Mouse (Mus musculus): ENCODE measurements around the gene Exog.

Gene Exog

DNA sequence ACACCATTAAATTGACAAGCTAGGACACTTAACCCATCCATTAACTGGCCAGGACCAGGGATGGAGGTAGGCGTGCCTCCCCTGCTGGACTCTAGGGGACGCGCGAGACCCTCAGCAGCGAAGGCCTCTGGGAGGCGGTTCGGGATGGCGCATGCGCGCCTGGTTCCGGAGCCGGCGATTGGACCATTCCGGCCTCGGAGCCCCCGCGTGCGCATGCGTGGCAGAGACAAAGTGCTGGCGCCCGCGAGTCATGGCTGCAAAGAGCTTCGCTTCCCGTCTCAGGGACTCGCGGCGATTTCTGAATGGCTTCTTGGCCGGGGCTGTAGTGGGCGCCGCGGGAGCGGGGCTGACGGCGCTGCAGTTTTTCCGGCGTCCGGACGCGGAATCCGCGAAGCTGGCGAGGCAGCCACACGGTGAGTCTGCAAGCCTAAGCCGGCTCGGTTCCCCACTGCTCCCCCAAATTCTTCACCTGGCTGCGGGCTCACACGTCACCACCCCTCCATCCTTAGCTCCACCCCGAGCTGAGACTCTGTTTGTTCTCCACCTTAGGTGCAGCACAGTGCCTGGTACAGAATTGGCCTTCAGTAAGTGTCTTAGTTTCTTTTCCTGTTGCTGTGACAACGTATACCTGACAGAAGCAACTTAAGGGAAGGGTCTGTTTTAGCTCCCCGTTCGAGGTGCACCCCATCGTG is at the start of gene Exog:
Exog (plus strand) TSS at position 206 of the 692 bp plus-strand sequence.
- peak; percentile 96 for DNase-seq (ENCODE audit: low read depth, low spot score)
- Histone ChIP-seq H3K27me3 (ENCODE audit: control insufficient read depth, insufficient read depth, low read length, poor library complexity, severe bottlenecking) (no peaks in the 10 kb centered on the region), H3K36me3 (ENCODE audit: control insufficient read depth, insufficient read depth, low read length, poor library complexity, severe bottlenecking) (peaks cover 4% of the 10 kb centered on the region; the same call in 1 of the 2 replicates)

DNA sequence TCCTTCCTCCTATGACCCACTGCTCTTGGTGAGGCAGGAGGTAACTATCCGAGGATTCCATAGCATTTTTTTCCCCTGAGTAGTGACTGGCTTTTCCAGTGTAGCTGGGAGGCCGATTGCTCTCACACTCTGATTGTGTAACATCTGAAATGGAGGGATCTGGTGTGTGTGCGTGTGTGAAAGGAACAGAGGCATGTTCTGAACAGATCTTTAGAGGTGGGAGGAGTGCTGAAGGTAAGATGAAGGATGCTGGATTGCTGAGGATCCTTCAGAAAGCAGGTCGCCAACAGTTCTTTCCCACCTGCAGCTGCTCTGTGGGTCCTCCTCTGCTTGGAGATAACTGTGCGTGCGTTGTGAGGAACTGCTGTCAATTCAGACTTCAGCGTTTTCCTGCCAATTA is 43.4 kb upstream of the Exog start:
- no peaks in the 10 kb centered on the region for H3K27me3 ChIP-seq (ENCODE audit: control insufficient read depth, insufficient read depth, low read length, poor library complexity, severe bottlenecking)
- no peaks in the 10 kb centered on the region for H3K36me3 ChIP-seq (ENCODE audit: control insufficient read depth, insufficient read depth, low read length, poor library complexity, severe bottlenecking)
- DNase-seq (ENCODE audit: low read depth, low spot score) = no peak

- Histone ChIP-seq H3K36me3 (ENCODE audit: control insufficient read depth, insufficient read depth, low read length, poor library complexity, severe bottlenecking) (no peaks in the 10 kb centered on the region), H3K27me3 (ENCODE audit: control insufficient read depth, insufficient read depth, low read length, poor library complexity, severe bottlenecking) (no peaks in the 10 kb centered on the region)
- DNase-seq (ENCODE audit: low read depth, low spot score) = peak; percentile 56
These were observed 42.9 kb upstream of the Exog start, which contains the start of gene Acvr2b for GRCm38 (mm10) chr9:119401801-119402214. TSS of gene Acvr2b (plus strand) at chr9:119402118.

GRCm38 (mm10) chr9:119402253-119403235 is 42.2 kb upstream of the Exog start:
- Histone ChIP-seq H3K36me3 (ENCODE audit: control insufficient read depth, insufficient read depth, low read length, poor library complexity, severe bottlenecking) (no peaks in the 10 kb centered on the region), H3K27me3 (ENCODE audit: control insufficient read depth, insufficient read depth, low read length, poor library complexity, severe bottlenecking) (no peaks in the 10 kb centered on the region)
- peak; percentile 5 for DNase-seq (ENCODE audit: low read depth, low spot score)

DNA sequence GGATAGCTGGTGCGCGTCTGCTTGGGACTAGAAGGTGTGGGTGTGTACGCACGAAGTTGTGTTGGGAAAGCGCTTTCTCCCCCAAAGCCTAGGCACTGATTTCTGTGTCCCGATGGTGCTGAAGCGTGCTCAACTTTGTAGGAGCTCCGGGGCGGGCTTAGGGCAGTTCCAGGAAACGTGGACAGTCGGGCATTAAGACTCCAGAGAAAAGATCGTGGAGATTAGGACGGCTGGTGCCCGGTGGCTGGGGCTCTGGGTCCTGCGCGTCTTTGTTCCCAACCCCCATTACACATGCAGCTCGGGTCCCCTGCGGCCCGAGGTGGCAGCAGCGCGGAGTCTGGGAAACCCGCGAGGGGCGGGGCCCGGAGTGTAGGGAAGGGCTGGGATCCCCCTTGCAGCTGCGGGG is 41.5 kb upstream of the Exog start:
- no peaks in the 10 kb centered on the region for H3K36me3 ChIP-seq (ENCODE audit: control insufficient read depth, insufficient read depth, low read length, poor library complexity, severe bottlenecking)
- no peaks in the 10 kb centered on the region for H3K27me3 ChIP-seq (ENCODE audit: control insufficient read depth, insufficient read depth, low read length, poor library complexity, severe bottlenecking)
- DNase-seq (ENCODE audit: low read depth, low spot score) = no peak

DNA sequence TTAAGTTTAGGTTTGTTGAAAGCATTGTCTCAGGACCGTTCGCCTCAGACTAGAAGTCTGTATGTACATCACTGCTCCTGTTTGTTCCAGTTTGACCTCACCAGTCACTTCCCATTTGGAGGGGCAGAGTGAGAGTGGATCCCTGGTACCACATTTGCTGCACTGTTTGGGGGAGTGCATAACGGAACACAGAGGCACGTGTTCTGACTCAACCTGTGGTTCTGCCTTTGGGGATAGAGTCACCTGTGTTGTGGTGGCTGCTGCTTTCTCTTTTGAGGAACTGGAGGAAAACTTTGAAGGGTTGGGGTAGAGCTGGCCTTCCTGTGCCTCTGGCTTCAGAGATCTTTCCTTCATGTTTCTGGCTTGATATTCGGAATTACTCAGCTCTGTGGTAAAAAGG is 40.7 kb upstream of the Exog start:
- Histone ChIP-seq H3K27me3 (ENCODE audit: control insufficient read depth, insufficient read depth, low read length, poor library complexity, severe bottlenecking) (no peaks in the 10 kb centered on the region), H3K36me3 (ENCODE audit: control insufficient read depth, insufficient read depth, low read length, poor library complexity, severe bottlenecking) (no peaks in the 10 kb centered on the region)
- DNase-seq (ENCODE audit: low read depth, low spot score) = peak; percentile 11

- H3K27me3 ChIP-seq (ENCODE audit: control insufficient read depth, insufficient read depth, low read length, poor library complexity, severe bottlenecking) = no peaks in the 10 kb centered on the region
- no peak for DNase-seq (ENCODE audit: low read depth, low spot score)
- no peaks in the 10 kb centered on the region for H3K36me3 ChIP-seq (ENCODE audit: control insufficient read depth, insufficient read depth, low read length, poor library complexity, severe bottlenecking)
These were observed 36.9 kb upstream of the Exog start for GRCm38 (mm10) chr9:119407884-119408283.

- Histone ChIP-seq H3K27me3 (ENCODE audit: control insufficient read depth, insufficient read depth, low read length, poor library complexity, severe bottlenecking) (no peaks in the 10 kb centered on the region), H3K36me3 (ENCODE audit: control insufficient read depth, insufficient read depth, low read length, poor library complexity, severe bottlenecking) (no peaks in the 10 kb centered on the region)
- DNase-seq (ENCODE audit: low read depth, low spot score) = no peak
These were observed 35.7 kb upstream of the Exog start for GRCm38 (mm10) chr9:119408898-119409664.

DNA sequence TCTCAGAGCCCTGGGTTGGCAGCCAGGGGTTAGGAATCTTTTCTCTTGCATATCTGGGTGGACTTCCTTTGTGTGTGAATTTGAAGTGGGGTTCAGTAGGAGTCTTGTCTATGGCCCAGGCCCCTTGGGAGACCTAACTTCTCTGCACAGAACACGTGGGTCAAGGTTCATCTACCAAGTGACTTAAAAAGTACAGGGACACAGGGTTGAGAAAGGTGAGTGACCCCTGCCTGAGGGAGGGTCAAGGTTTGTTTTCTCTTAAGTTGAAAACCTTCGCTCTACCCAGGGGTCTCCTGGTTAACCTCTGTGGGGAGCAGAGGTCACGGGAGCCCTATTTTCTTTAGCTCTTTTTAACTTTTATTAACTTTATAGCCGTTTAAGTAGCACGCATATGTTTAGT is 34.9 kb upstream of the Exog start:
- DNase-seq (ENCODE audit: low read depth, low spot score) = no peak
- Histone ChIP-seq H3K36me3 (ENCODE audit: control insufficient read depth, insufficient read depth, low read length, poor library complexity, severe bottlenecking) (no peaks in the 10 kb centered on the region), H3K27me3 (ENCODE audit: control insufficient read depth, insufficient read depth, low read length, poor library complexity, severe bottlenecking) (no peaks in the 10 kb centered on the region)

DNA sequence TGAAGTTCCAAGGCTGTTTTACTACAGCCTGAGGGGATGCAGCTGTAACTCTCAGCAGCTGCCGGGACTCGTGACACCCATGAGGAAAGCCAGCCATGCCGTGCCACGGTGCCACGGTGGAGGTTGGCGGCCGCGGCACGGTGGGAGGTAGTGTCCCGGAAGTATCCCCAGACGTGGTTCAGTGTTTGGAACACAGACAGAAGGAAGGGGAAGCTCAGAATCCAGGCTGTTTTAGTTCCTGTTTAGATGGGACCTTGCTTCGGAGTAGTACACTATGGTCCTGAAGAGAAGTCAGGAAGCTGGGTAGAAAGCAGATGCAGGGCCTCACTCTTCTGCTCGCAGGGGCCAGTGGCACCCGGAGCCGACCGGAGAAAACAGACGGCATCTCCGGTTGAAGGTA is 26.7 kb upstream of the Exog start:
- Histone ChIP-seq H3K36me3 (ENCODE audit: control insufficient read depth, insufficient read depth, low read length, poor library complexity, severe bottlenecking) (no peaks in the 10 kb centered on the region), H3K27me3 (ENCODE audit: control insufficient read depth, insufficient read depth, low read length, poor library complexity, severe bottlenecking) (no peaks in the 10 kb centered on the region)
- DNase-seq (ENCODE audit: low read depth, low spot score) = no peak

DNA sequence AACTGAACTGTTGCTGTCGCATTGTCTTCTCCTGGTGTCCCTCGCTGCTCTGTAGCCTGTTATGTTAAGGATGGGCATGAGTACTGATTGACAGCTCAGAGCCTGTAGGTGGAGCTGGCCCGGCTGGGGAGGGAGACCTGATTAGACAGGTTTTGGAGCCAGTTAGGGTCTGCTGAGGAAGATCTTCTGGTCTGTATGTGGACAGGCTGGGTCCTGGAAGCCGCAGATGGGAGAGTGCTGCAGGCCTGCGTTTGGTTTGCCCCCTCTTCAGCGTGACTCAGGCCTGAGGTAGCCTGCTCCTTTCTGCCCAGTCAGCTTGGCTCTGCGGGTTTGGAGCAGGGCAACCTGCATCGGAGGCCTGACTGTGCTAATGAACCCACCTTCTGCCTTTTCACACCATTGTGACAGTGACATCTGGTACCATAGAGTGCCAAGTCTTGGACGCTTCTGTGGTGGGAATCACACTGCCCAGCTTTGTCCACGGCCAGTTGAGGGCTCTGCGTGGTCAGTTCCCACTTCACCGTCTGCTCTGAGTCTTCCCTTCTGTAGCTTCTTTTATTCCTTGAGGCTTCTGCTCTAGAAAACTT is 24.8 kb upstream of the Exog start:
- Histone ChIP-seq H3K27me3 (ENCODE audit: control insufficient read depth, insufficient read depth, low read length, poor library complexity, severe bottlenecking) (no peaks in the 10 kb centered on the region), H3K36me3 (ENCODE audit: control insufficient read depth, insufficient read depth, low read length, poor library complexity, severe bottlenecking) (no peaks in the 10 kb centered on the region)
- DNase-seq (ENCODE audit: low read depth, low spot score) = no peak

DNA sequence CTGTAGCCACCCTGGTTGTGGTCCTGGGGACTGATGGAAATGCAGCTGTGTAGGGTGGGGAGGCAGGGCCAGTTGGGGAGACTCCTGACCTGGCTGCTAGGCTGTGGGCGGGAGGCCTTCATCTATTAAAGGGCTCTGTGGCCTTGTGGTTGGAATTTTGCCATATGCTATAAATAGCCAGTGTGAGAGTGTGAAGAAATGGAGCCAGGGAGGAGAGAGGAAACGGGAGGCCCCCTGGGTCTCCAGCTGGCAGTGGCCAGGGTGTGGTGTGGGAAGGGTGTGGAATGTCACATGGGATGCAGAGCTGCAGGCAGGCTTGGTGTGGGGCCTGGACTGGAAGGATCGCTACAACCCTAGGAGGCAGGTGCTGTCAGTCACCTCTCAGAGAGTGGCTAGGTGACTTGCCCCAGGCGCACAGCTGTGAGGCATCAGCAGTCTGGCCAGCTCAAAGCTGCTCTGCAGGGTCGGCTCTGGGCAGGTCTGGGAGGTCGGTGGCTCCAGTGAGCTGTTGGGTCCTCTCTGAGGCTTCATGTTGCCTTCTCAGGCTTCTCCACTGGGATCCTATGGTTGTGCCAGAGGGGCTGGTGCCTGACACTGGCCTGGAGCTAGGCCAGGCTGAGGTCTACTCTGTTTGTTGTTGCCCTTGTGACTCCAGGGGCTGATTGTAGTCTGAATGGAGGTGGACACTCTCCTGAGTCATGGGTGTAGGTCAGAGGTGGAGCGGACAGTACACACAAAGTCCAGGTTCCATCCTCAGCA is 19.3 kb upstream of the Exog start:
- Histone ChIP-seq H3K36me3 (ENCODE audit: control insufficient read depth, insufficient read depth, low read length, poor library complexity, severe bottlenecking) (no peaks in the 10 kb centered on the region), H3K27me3 (ENCODE audit: control insufficient read depth, insufficient read depth, low read length, poor library complexity, severe bottlenecking) (no peaks in the 10 kb centered on the region)
- DNase-seq (ENCODE audit: low read depth, low spot score) = no peak

DNA sequence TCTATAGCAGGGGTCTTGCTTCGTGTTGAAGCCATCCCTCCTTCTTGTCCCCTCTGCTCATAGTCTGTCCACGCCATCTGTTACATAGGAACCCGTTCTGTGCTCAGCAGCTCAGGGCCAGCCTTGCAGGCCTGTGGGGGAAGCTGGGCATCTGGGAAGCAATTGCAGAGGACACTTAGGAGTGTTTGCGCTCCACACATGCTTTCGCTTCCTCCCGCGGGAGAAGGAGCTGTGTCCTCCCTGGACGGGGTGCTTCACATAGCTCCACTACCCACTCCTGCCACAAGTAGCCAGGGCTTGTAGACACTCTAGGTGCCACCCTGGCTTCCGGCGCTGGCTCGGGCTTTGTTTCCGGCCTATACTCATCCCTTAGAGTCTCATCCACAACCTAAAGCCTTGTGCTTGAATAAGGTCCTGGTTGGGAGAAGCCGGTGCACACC is 18.7 kb upstream of the Exog start:
- Histone ChIP-seq H3K36me3 (ENCODE audit: control insufficient read depth, insufficient read depth, low read length, poor library complexity, severe bottlenecking) (no peaks in the 10 kb centered on the region), H3K27me3 (ENCODE audit: control insufficient read depth, insufficient read depth, low read length, poor library complexity, severe bottlenecking) (no peaks in the 10 kb centered on the region)
- no peak for DNase-seq (ENCODE audit: low read depth, low spot score)

- H3K36me3 ChIP-seq (ENCODE audit: control insufficient read depth, insufficient read depth, low read length, poor library complexity, severe bottlenecking) = no peaks in the 10 kb centered on the region
- DNase-seq (ENCODE audit: low read depth, low spot score) = no peak
- no peaks in the 10 kb centered on the region for H3K27me3 ChIP-seq (ENCODE audit: control insufficient read depth, insufficient read depth, low read length, poor library complexity, severe bottlenecking)
These were observed 18.3 kb upstream of the Exog start for GRCm38 (mm10) chr9:119426483-119426882.

Data from splenic B cell, adult 2 months (primary cell).